Mouse (Mus musculus) activated CD4-positive, CD25-positive, alpha-beta regulatory T cell, adult 4 months (primary cell): ENCODE measurements around the gene 1700025F22Rik. TPM values are rescaled to one million over a fixed set of nuclear protein-coding genes. Genes with fewer than 3 reads are reported as not detected.
A peak's percentile ranks its signal among the peaks of the same experiment; 100 is the strongest.
"Not testable (repeated sequence)": the region's sequence is repeated elsewhere in the genome, so short reads cannot be mapped to it uniquely, and the experiment has no call there.

Experiments
- ATAC-seq: one replicate; pipeline ENCODE4 v1.8.0; 2017
- polyA plus RNA-seq, 2 experiments: library from polyadenylated mRNA; unstranded; fragments of 100-300 nt; shearing (Covaris generic); gene quantifications; one replicate each; pipeline ENCODE4 v1.2.1; 2017

Gene 1700025F22Rik
- not detected for polyA plus RNA-seq

DNA sequence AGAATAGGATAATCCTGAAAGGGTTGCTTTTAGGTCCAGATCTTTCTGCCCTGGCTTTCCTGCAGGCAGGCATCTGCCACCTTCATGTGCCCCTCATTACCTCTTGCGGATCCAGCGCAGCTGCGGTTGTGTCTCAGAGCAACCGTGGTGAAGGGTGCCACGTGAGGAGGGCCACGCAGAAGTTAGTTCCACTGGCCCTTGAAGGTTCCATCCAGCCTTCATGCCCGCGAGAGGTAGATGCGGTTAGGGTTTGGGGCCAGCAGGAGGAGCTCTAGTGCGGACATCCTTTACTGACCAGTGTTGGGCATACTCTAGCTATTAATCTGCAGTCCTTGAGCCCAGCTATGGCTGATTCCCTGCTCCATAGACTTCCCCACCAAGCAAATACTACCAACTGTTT, at the start of gene 1700025F22Rik:
Gene 1700025F22Rik (minus strand): TSS at position 149 of the 400 bp plus-strand sequence.
- no peak for ATAC-seq

DNA sequence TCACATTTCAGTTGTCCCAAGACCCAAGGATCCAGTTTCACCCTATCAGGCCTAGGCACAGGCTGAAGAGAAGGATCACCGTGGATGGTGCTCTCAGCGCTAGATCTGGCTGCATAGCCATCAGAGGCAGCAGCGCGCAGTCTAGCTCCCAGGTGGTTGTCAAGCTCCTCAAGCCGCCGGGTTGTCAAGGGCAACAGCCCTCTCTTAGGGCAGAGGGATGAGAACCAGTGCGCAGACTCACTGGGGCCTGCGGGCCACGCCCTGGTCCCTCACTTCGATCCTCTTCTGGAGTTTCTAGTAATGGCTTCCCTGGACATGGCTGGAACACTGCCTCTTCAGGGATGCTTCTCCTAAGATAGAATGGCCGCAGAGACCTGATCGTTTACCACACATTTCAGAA, 31.4 kb upstream of the 1700025F22Rik start, which contains the start of gene Ms4a13:
Gene Ms4a13 (minus strand): TSS at position 192 of the 400 bp plus-strand sequence.
- ATAC-seq, result no peak

DNA sequence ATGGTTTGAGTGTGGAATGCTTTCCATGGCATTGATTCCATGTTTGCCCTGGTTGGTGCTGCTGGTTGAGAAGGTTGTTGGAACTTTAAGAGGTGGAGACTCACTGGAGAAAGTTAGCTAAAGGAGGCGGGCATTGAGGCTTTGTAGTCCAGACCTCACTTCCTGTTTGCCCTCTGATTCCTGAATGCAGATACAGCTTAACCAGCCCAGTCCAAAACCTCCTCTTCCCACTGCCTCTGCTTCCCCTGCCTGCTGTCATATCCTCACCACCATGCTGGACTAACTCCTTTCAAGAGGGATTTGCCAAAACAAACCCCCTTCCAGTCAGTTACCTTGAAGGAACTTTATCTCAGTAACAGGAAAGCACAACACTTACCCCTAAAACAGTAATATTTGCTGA, 27.4 kb upstream of the 1700025F22Rik start:
- no peak for ATAC-seq

DNA sequence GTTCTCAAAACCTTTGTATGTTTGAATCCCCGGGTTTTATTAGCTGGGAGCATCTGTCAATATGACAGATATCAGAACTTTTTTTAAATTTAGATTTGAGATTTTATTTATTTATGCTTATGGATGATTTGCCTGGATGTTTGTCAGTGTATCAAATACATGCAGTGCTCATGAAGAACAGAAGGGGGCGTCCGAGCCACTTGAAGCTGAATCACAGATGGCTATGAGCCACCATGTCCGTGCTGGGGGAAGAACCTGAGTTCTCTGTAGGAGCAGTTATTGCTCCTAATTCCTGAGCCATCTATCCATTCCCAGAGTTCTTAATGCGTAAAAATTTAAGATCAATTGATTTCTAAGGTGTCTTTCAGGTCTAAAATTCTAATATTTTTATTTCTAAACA, 19.0 kb upstream of the 1700025F22Rik start:
- ATAC-seq, result no peak

DNA sequence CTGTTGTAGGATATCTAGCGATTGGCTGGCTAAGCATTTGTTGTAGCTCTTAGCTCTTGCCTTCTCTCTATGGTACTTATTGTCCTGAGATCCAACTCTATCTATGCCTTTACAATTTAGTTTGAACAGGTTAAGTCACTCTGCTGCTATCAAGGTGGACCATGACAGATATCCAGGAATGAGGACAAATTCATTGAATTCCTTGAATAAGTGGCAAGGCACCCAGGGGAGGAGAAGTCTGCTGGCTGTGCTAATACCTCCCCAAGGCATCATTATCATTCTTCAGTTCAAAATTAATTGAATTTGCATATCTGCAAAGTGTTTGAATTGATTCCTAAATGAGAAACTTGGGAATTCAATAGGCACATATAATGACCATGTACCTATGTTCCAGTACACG, 12.3 kb upstream of the 1700025F22Rik start:
- no peak for ATAC-seq

DNA sequence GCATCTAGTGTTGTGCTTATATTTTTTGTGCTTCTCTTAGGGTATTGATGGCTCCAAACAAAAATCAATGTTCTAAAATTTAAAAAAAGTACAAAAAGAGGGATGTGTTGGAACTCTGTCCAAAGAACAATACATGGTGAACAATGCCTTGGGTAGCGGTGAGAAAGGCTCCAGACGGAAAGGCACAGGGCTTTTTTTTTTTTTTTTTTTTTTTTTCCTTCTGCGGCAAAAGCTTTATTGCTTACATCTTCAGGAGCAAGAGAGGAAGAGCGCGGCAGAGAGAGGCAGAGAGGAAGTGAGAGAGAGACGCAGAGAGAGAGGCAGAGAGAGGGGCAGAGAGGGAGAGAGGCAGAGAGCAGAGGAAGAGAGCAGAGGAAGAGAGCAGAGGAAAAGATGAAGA, 7.2 kb downstream of the 1700025F22Rik start:
- ATAC-seq, result not testable (repeated sequence)

DNA sequence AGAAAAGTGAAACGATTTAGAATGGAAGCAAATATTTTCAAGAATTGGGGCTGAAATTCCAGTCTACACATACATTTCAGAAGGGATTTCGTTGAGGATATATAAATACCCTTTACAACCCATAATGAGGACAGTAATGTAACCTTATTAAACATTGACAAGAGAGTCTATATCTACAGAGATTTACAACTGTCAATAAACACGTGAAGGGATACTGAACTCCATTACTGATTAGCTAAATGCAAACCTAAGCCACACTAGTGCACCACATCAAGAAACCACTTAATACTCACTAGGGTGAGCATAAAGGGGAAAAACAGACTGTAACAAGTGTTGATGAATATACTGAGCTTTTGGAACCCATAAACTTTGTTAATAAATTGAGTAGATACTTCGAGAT, 29.8 kb downstream of the 1700025F22Rik start:
- ATAC-seq, result no peak

DNA sequence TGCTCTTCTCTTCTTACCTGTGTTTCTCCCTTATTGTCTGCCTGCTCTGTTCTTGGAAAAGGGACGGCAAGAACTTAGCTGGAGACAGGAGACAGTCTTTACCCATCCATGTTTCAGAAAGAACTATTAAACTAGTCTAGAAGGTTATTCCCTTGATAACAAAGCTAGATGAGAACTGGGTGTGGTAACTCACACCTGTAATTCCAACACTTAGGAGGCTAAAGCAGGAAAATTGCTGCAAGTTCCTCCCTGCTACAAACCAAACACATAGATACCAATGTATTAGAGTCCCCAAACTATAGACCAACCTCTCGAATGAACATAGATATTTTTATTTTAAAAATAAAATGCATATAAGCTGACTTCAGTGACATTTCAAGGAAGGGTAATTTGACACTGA, 30.3 kb downstream of the 1700025F22Rik start:
- no peak for ATAC-seq

DNA sequence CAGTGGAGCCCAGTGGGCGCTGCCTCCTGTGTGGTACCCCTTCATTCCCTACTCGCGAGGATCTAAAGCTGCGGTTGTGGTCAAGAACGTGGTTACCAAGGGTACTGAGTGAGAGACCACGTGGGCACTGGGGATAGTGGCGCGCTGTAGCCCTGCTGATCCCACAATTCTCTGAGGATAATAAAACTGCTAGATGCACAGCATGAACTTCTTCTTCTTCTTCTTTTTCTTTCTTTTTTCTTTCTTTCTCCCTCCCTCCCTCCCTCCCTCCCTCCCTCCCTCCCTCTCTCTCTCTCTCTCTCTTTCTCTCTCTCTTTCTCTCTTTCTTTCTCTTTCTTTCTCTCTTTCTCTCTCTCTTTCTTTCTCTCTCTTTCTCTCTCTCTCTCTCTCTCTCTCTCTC, 34.3 kb downstream of the 1700025F22Rik start, which contains the start of gene 1700017D01Rik:
Gene 1700017D01Rik (minus strand): TSS at position 101 of the 400 bp plus-strand sequence.
- not testable (repeated sequence) for ATAC-seq

DNA sequence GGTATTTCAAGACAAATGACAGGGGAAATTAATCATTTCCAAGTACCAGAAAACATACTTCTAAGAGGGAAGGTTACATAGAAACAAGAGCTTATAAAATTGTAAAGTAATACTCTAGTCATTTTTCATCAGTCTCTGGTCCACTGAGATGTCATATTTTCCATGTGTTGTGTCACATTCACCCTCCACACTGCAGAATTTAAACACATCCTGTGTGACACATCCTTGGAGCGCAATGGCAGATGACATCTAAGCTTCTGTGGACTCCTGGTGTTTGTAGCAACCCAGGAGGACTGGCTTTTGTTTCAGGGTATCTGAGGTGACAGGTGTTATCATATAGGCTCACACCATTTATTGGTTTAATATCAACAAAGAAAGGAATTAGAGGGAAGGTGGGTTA, 35.4 kb downstream of the 1700025F22Rik start:
- ATAC-seq, result no peak

DNA sequence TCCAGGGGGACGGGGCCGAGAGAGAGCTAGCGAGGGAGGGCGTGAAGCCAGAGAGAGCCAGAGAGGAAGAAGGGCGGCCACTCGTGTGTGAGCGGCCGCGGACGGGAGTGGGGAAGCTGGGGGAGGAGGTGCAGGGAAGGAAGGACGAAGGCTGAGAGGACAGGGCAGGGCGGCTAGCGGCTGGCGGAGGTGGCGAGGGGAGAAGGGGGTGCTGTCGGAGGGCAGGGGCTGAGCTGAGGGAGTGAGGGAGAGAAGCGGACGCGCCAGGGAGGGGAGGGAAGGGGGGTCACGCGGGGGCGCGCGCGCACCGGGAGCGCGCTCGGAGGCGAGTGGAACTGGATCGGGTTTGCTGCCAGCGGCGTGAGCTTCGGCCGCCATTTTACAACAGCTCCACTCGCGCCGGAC, 44.1 kb downstream of the 1700025F22Rik start:
- ATAC-seq, result peak; percentile 95

DNA sequence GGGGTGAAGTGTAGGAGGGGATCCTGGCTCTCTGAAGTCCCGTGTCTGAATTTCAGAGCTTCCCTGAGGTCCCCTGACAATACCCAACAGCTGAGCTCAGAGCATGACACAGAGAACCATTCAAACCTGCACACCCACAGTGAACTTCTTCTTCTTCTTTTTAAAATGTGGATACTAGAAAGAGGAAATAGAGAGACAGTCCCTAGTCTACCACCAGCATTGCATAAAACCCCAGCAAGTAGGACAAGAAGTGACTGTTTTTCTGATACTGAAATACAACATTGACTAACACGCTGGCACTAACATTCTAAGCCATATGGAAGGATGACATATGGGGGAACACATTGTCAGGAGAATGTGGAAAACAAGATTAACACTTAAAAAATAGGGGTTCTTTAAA, 45.8 kb downstream of the 1700025F22Rik start:
- ATAC-seq, result no peak

DNA sequence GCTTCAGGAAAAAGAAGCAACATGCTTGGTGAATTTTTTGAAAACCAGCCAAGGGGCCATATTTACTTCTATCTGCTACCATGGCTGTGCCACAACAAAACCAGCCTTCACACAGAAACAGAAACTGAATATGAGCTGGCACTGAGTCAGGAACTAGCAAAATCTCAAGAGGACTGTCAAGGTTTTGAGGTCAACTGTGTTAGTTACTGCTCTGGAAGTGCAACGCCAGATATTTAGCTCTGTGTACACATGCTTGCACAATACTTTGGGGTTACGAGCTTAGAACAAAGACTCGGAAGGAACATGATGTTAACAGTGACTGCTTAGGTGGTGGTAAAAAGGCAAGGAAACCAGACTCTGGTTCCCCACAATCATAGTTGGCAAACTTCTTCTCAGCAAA, 57.4 kb downstream of the 1700025F22Rik start:
- ATAC-seq, result no peak

DNA sequence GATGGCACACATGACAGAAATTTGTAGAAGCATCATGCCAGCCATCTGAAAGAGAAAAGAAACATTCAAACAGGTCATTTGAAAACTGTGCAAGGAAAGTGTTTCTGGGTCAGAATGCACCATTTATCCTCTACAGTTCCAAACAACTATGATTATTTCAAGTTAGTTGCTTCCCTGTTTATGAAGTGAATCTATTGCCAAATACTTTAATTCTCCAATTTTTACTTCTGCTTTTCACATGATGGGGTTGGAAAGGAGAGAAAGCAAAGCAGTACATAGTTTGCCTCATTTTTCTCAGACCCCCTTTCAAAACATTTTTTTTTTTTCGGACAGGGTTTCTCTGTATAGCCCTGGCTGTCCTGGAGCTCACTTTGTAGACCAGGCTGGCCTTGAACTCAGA, 63.2 kb downstream of the 1700025F22Rik start:
- ATAC-seq, result no peak

DNA sequence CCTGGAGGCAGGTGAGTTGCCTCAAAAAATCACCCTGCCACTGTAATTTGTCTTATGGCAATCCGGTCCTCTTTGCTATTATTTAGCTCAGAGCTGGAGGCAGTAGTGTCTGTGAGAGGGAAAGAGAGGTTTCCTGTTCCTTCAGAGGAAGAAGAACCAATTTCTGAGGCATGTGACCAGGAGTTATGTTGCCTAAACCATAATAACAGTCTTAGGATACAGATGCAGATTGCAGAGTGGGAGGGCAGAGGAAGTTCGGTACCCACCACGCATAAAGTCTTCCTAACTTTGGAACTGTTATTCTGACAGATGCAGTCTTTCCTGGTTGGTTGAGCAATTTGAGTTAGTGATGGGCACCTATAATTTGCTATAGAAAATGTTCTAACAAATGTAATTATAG, 66.7 kb downstream of the 1700025F22Rik start:
- ATAC-seq, result no peak

DNA sequence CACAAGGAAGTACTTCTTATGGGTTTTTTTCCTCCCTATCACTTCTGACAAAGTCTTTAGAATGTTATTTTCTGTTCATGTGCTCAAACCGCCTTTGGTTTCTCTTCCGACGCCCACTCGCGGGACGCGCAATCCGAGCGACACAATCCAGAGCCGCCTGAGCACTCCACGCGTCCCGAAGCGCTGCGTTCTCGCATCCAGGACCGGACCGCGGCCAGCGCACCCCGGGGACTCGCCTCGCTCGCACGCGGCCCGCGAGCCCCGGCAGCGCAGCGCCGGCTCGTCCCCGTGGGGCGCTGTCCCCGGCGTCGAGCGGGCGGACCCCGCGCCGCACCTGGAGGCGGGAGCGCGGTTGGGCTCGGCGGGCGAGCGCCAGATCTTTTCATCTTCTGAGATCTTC, 73.0 kb downstream of the 1700025F22Rik start:
- peak; percentile 65 for ATAC-seq

Other genes starting within 250 kb of the 1700025F22Rik start
- not detected for gene Zp1, start 244.7 kb downstream of the 1700025F22Rik start, polyA plus RNA-seq
- gene Ptgdr2, start 228.2 kb downstream of the 1700025F22Rik start, polyA plus RNA-seq, result not detected
- 10 to 100 TPM in 1 of 2 experiments, 1 to 10 TPM in 1; 7.9 to 11.1 TPM for gene Ccdc86, start 216.1 kb downstream of the 1700025F22Rik start, polyA plus RNA-seq
- not detected for gene Ms4a10, start 190.7 kb downstream of the 1700025F22Rik start, polyA plus RNA-seq
- gene Ms4a15, start 172.1 kb downstream of the 1700025F22Rik start, polyA plus RNA-seq, result under 1 TPM in 1 of 2 experiments, not detected in 1; 0.20 TPM
- not detected for gene Ms4a18, start 147.3 kb downstream of the 1700025F22Rik start, polyA plus RNA-seq
- not detected for gene Ms4a8a, start 84.2 kb downstream of the 1700025F22Rik start, polyA plus RNA-seq
- gene 1700017D01Rik, start 34.4 kb downstream of the 1700025F22Rik start, polyA plus RNA-seq, result not detected
- gene Ms4a13, start 31.4 kb upstream of the 1700025F22Rik start, polyA plus RNA-seq, result not detected
- not detected for gene Ms4a12, start 67.1 kb upstream of the 1700025F22Rik start, polyA plus RNA-seq
- 10 to 100 TPM in 1 of 2 experiments, under 1 TPM in 1; 0.89 to 16.6 TPM for gene Ms4a1, start 100.9 kb upstream of the 1700025F22Rik start, polyA plus RNA-seq
- gene Ms4a5, start 118.6 kb upstream of the 1700025F22Rik start, polyA plus RNA-seq, result not detected
- gene Ms4a14, start 149.1 kb upstream of the 1700025F22Rik start, polyA plus RNA-seq, result not detected
- not detected for gene Ms4a7, start 170.8 kb upstream of the 1700025F22Rik start, polyA plus RNA-seq
- 1 to 10 TPM in 1 of 2 experiments, not detected in 1; 1.3 TPM for gene Ms4a4a, start 210.2 kb upstream of the 1700025F22Rik start, polyA plus RNA-seq
- gene Ms4a4c, start 239.4 kb upstream of the 1700025F22Rik start, polyA plus RNA-seq, result 10 to 100 TPM; 51.6 to 56.7 TPM